Mouse (Mus musculus) G1E-ER4 (cell line): Measurements from ENCODE around the gene Gab1. TPM values are rescaled to one million over a fixed set of nuclear protein-coding genes. Genes with fewer than 3 reads are reported as not detected.

Source experiments
- GATA1 ChIP-seq: IDR thresholded peaks from one replicate; pipeline ENCODE4 v1.8.0; 2012; ENCODE audit warnings: low read length, inconsistent platforms
- polyA plus RNA-seq: library from polyadenylated mRNA; stranded (reverse); fragments of >175 nt; gene quantifications from 2 replicates; pipeline ENCODE4 v1.2.3, GENCODE M21; 2012

The Gab1 gene
- polyA plus RNA-seq, 1 experiment, result 4.1 TPM

DNA sequence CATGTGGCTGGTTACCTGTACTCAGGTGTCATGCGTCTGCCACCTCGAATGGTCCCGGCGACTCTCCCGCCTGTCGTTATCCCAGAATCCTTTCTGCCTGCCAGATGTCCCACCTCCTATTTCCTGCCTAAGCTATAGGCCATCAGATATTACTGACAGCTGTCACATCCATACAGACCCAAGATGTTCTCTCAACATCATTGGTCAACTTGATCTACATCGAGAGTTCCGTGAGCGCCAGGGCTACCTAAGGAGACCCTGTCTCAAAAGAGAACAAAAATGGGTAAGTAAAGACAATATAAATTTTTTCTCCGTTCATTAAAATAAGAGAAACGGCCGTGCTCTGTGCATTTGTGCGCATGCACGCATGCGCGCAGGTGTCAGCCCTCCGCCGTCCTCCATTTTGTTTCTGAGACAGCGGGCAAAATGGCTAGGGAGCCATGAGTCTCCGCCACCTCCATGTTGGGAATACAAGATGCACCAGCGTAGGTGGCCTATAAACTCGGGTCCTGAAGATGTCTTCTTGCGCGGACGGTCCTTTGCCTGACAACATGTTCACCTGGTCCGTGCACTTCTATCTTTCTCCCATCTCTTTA lies 21.0 kb downstream of the Gab1 start:
- TF ChIP-seq GATA1, result no peak

DNA sequence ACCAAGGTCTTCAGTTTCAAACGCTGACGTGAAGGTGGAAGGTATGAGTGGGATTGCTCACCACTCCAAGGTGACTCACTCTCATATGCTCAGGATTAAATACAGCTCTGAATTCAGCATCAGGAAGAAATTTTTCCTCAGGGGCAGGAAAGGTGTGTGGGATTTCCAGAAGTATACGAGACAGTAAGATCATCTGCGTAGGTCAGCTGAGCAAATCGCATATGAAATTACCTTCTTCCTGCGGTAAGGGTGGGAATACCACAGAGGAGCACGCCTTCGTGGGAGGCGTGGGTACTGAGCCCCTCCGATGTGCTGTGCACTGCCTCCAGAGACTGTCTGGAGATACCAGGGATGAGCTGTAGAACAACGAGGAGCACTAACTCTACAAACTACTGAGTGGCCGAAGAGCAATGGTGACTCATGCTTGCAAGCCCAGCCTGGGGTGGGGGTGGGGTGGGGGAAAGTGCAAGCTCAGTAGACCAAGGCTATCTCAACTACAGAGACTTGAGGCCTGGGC lies 22.4 kb downstream of the Gab1 start:
- TF ChIP-seq GATA1, result no peak

DNA sequence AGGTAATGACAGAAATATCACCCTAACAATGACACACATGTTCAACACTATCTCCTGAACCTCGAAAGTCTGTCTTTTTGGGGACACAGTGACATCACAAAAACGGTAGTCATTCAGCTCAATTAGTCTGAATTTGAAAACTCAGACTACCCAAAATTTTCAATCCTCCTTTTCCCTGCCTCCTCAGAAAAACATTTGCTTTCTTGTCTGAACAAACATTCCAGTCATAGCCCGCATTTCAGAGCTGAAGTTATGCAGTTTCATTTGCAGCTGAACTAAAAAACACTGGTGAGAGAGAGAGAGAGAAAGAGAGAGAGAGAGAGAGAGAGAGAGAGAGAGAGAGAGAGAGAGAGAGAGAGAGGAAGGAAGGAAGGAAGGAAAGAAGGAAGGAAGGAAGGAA lies 23.2 kb downstream of the Gab1 start:
- TF ChIP-seq GATA1, result no peak

GRCm38 (mm10) chr8:80856606-80857005 lies 23.7 kb downstream of the Gab1 start:
- TF ChIP-seq GATA1, result no peak

- no peak for TF ChIP-seq GATA1
Measured at GRCm38 (mm10) chr8:80853622-80854021, 26.7 kb downstream of the Gab1 start.

- TF ChIP-seq GATA1, result no peak
Measured at GRCm38 (mm10) chr8:80853208-80853607, 27.1 kb downstream of the Gab1 start.

GRCm38 (mm10) chr8:80852412-80853165 lies 27.7 kb downstream of the Gab1 start:
- TF ChIP-seq GATA1, result no peak

GRCm38 (mm10) chr8:80851648-80852047 lies 28.7 kb downstream of the Gab1 start:
- TF ChIP-seq GATA1, result no peak

GRCm38 (mm10) chr8:80850013-80850412 lies 30.3 kb downstream of the Gab1 start:
- TF ChIP-seq GATA1, result no peak

- no peak for TF ChIP-seq GATA1
Measured at GRCm38 (mm10) chr8:80848631-80849030, 31.7 kb downstream of the Gab1 start.

- no peak for TF ChIP-seq GATA1
Measured at GRCm38 (mm10) chr8:80847912-80848311, 32.4 kb downstream of the Gab1 start.

- TF ChIP-seq GATA1, result no peak
Measured at GRCm38 (mm10) chr8:80845284-80845683, 35.0 kb downstream of the Gab1 start.

GRCm38 (mm10) chr8:80843744-80844434 lies 36.4 kb downstream of the Gab1 start:
- TF ChIP-seq GATA1, result no peak

DNA sequence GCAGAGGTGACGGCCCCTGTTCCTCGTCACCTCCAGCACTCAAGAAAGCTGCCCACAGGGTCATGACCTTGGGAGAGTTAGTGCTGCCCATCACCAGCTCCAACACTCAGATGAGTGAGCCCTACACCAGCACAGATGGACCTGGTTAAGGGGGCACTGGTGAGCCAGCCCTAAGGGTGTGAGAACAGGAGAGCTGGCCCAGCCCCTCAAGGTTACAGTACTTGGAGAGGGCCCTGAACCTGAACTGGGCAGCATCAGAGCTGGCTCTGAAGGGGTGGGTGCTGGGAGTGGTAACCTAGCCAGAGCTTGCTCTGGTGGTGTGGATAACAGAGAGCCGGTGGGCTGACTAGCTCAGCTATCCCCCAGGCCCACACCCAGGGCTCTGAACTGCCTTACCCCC lies 37.8 kb downstream of the Gab1 start:
- no peak for TF ChIP-seq GATA1

GRCm38 (mm10) chr8:80840090-80840489 lies 40.2 kb downstream of the Gab1 start:
- TF ChIP-seq GATA1, result no peak

GRCm38 (mm10) chr8:80838199-80838598 lies 42.1 kb downstream of the Gab1 start:
- TF ChIP-seq GATA1, result no peak
